Mouse (Mus musculus): ENCODE measurements at regions not wholly inside any gene's neighbourhood (a gene's known extent, or its start where the extent isn't known, plus 50 kb on each side); places are given as distances from the start of the nearest gene placed in this dataset.

- H3K4me3 ChIP-seq (ENCODE audit: low read depth, low read length): no peak overlapping the region
- no peaks in the 10 kb centered on the region for H3K9me3 ChIP-seq (ENCODE audit: low read length)
- no peaks in the 10 kb centered on the region for H3K4me1 ChIP-seq (ENCODE audit: insufficient read depth, low read depth, low read length)
- DNase-seq (ENCODE audit: low spot score) (no peak), ATAC-seq (no peak)
- no peak overlapping the region for H3K9ac ChIP-seq (replicated peaks; ENCODE audit: low read depth)
- no peak overlapping the region for H3K4me2 ChIP-seq (replicated peaks; ENCODE audit: low read depth, low read length)
- H3K27ac ChIP-seq (ENCODE audit: low read length): no peak overlapping the region
- no peaks in the 10 kb centered on the region for H3K36me3 ChIP-seq (ENCODE audit: insufficient read depth, low read length)
- TF ChIP-seq CTCF (IDR thresholded peaks at IDR 0.05) (no peak), EP300 (IDR thresholded peaks at IDR 0.05) (no peak)
- H3K27me3 ChIP-seq (replicated peaks; ENCODE audit: insufficient read depth, low read length): no peaks in the 10 kb centered on the region
- 51% methylated on average over 4 of the region's 4 CpGs for WGBS
Observed at GRCm38 (mm10) chr14:100792094-100792493, 408.0 kb downstream of the Prr30 start.

- no peak for DNase-seq (ENCODE audit: low spot score)
- H3K9ac ChIP-seq (replicated peaks; ENCODE audit: low read depth): no peak overlapping the region
- no peaks in the 10 kb centered on the region for H3K36me3 ChIP-seq (ENCODE audit: insufficient read depth, low read length)
- H3K4me2 ChIP-seq (replicated peaks; ENCODE audit: low read depth, low read length): no peak overlapping the region
- 59% methylated on average over 3 of the region's 3 CpGs for WGBS
- no peaks in the 10 kb centered on the region for H3K27me3 ChIP-seq (replicated peaks; ENCODE audit: insufficient read depth, low read length)
- H3K4me1 ChIP-seq (ENCODE audit: insufficient read depth, low read depth, low read length): no peaks in the 10 kb centered on the region
- no peaks in the 10 kb centered on the region for H3K9me3 ChIP-seq (ENCODE audit: low read length)
- no peak overlapping the region for H3K27ac ChIP-seq (ENCODE audit: low read length)
- no peak overlapping the region for H3K4me3 ChIP-seq (ENCODE audit: low read depth, low read length)
- TF ChIP-seq EP300 (IDR thresholded peaks at IDR 0.05): no peak
- no peak for TF ChIP-seq CTCF (IDR thresholded peaks at IDR 0.05)
- no peak for ATAC-seq
Observed at GRCm38 (mm10) chr14:100781882-100782281, 418.2 kb downstream of the Prr30 start.

- H3K4me1 ChIP-seq (ENCODE audit: insufficient read depth, low read depth, low read length): no peaks in the 10 kb centered on the region
- 48% methylated on average over 2 of the region's 2 CpGs for WGBS
- no peaks in the 10 kb centered on the region for H3K36me3 ChIP-seq (ENCODE audit: insufficient read depth, low read length)
- no peaks in the 10 kb centered on the region for H3K9me3 ChIP-seq (ENCODE audit: low read length)
- H3K4me3 ChIP-seq (ENCODE audit: low read depth, low read length): no peak overlapping the region
- TF ChIP-seq EP300 (IDR thresholded peaks at IDR 0.05) (no peak), CTCF (IDR thresholded peaks at IDR 0.05) (peak; percentile 61)
- no peak overlapping the region for H3K27ac ChIP-seq (ENCODE audit: low read length)
- DNase-seq (ENCODE audit: low spot score) (no peak), ATAC-seq (no peak)
- H3K9ac ChIP-seq (replicated peaks; ENCODE audit: low read depth): no peak overlapping the region
- no peak overlapping the region for H3K4me2 ChIP-seq (replicated peaks; ENCODE audit: low read depth, low read length)
- H3K27me3 ChIP-seq (replicated peaks; ENCODE audit: insufficient read depth, low read length): no peaks in the 10 kb centered on the region
Observed at GRCm38 (mm10) chr14:100753951-100754350, 446.2 kb downstream of the Prr30 start.

GRCm38 (mm10) chr14:100752746-100753145 lies 447.4 kb downstream of the Prr30 start:
- no peak overlapping the region for H3K27ac ChIP-seq (ENCODE audit: low read length)
- H3K4me3 ChIP-seq (ENCODE audit: low read depth, low read length): no peak overlapping the region
- ATAC-seq (no peak), DNase-seq (ENCODE audit: low spot score) (peak; percentile 9)
- no peak overlapping the region for H3K4me2 ChIP-seq (replicated peaks; ENCODE audit: low read depth, low read length)
- TF ChIP-seq EP300 (IDR thresholded peaks at IDR 0.05) (no peak), CTCF (IDR thresholded peaks at IDR 0.05) (no peak)
- H3K9ac ChIP-seq (replicated peaks; ENCODE audit: low read depth): no peak overlapping the region
- no peaks in the 10 kb centered on the region for H3K9me3 ChIP-seq (ENCODE audit: low read length)
- H3K27me3 ChIP-seq (replicated peaks; ENCODE audit: insufficient read depth, low read length): no peaks in the 10 kb centered on the region
- H3K4me1 ChIP-seq (ENCODE audit: insufficient read depth, low read depth, low read length): no peaks in the 10 kb centered on the region
- 82% methylated on average over 10 of the region's 10 CpGs for WGBS
- H3K36me3 ChIP-seq (ENCODE audit: insufficient read depth, low read length): no peaks in the 10 kb centered on the region

- Histone ChIP-seq H3K4me3 (ENCODE audit: low read depth, low read length) (peak overlapping the region; percentile 36), H3K27me3 (replicated peaks; ENCODE audit: insufficient read depth, low read length) (no peaks in the 10 kb centered on the region), H3K4me1 (ENCODE audit: insufficient read depth, low read depth, low read length) (no peaks in the 10 kb centered on the region), H3K27ac (ENCODE audit: low read length) (peak overlapping the region; percentile 73), H3K36me3 (ENCODE audit: insufficient read depth, low read length) (no peaks in the 10 kb centered on the region), H3K9ac (replicated peaks; ENCODE audit: low read depth) (0 out of 2 replicates have a peak overlapping the region, but pooled peaks have one; percentile 19), H3K4me2 (replicated peaks; ENCODE audit: low read depth, low read length) (peak overlapping the region; percentile 63), H3K9me3 (ENCODE audit: low read length) (no peaks in the 10 kb centered on the region)
- WGBS: 13% methylated on average over 19 of the region's 19 CpGs
- no peak for TF ChIP-seq EP300 (IDR thresholded peaks at IDR 0.05)
- no peak for TF ChIP-seq CTCF (IDR thresholded peaks at IDR 0.05)
- peak; percentile 98 for ATAC-seq
- DNase-seq (ENCODE audit: low spot score): peak; percentile 92
Observed at GRCm38 (mm10) chr14:100749737-100750541, 450.2 kb downstream of the Prr30 start.

- no peak for TF ChIP-seq CTCF (IDR thresholded peaks at IDR 0.05)
- no peak for TF ChIP-seq EP300 (IDR thresholded peaks at IDR 0.05)
- H3K36me3 ChIP-seq (ENCODE audit: insufficient read depth, low read length): no peaks in the 10 kb centered on the region
- H3K4me2 ChIP-seq (replicated peaks; ENCODE audit: low read depth, low read length): no peak overlapping the region
- H3K4me1 ChIP-seq (ENCODE audit: insufficient read depth, low read depth, low read length): no peaks in the 10 kb centered on the region
- DNase-seq (ENCODE audit: low spot score) (no peak), ATAC-seq (no peak)
- no peaks in the 10 kb centered on the region for H3K27me3 ChIP-seq (replicated peaks; ENCODE audit: insufficient read depth, low read length)
- no peak overlapping the region for H3K4me3 ChIP-seq (ENCODE audit: low read depth, low read length)
- no peak overlapping the region for H3K9ac ChIP-seq (replicated peaks; ENCODE audit: low read depth)
- H3K27ac ChIP-seq (ENCODE audit: low read length): no peak overlapping the region
- WGBS: 70% methylated on average over 4 of the region's 4 CpGs
- no peaks in the 10 kb centered on the region for H3K9me3 ChIP-seq (ENCODE audit: low read length)
Observed at GRCm38 (mm10) chr14:100735276-100735675, 450.8 kb upstream of the Klf12 start.

Data from lung, postnatal 0 days (tissue).